Mouse (Mus musculus) stomach, postnatal 0 days (tissue): Measurements from ENCODE around the gene Gabrg1.

Experiments used
- CTCF ChIP-seq: IDR thresholded peaks from 2 replicates; pipeline ENCODE4 v1.5.1; 2016; ENCODE audit warnings: antibody characterized with exemption, low read depth, mild to moderate bottlenecking, moderate library complexity
- EP300 ChIP-seq: optimal IDR thresholded peaks from 2 replicates; pipeline ENCODE3; 2016; ENCODE audit warnings: antibody characterized with exemption

DNA sequence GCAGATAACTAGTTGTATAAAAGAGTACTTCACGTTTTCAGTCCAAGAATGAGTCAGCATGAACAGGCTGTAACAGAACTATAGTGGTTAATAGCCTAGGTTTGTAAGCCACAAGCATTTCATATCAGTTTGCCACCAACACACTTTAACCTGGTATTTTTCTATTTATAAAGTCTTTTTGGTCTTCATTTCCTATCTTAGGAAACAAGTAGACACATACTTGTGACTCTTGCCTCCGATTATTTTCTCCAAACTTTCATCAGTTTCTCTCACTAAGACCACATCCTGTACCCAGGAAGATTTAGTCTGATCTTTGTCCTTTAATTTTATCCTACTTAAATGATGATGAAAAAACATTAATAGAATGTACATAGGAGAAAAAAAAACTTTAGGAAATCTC lies 23.7 kb downstream of the Gabrg1 start:
- TF ChIP-seq CTCF: no peak
- no peak for TF ChIP-seq EP300
